Mouse (Mus musculus) megakaryocyte, embryonic 14.5 days (primary cell): ENCODE results near the gene Gosr2.

Experiments
- FLI1 ChIP-seq: IDR thresholded peaks from 2 replicates; pipeline ENCODE4 v1.6.1; 2012; ENCODE audit warnings: low read length, inconsistent platforms, mixed read lengths
- GATA1 ChIP-seq: IDR thresholded peaks from 3 replicates; pipeline ENCODE4 v1.6.1; 2012; ENCODE audit warnings: mixed read lengths, low read length, inconsistent platforms, borderline replicate concordance

DNA sequence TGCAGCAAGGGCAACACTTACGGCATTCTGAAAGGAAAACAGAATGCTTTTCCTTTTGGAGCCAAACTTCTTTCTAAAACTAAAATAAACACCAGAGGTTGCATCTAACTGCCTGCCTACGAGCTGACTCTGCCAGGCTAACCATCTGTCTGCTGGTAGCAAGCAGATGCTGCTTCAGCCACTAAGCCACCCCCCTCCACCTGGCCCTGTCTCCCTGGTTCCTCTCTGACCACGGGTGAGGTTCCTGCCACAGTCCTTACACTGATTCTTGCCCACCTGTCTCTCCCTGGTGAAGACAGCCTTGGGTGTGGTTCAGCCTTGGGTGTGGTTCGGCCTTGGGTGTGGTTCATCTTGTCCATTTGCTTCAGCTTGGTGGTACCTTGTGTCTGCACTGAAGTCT is 35.8 kb downstream of the Gosr2 start:
- no peak for TF ChIP-seq FLI1
- TF ChIP-seq GATA1 = no peak
